11 mouse cellular contexts compared by ENCODE assay signal in genomic region chr6:126202959-126203358, GRCm38 (mm10). TPM values are rescaled to one million over a fixed set of nuclear protein-coding genes. Genes with fewer than 3 reads are reported as not detected.
DNase-seq lines count a peak whose midpoint lies in the region; ATAC-seq and TF ChIP-seq lines count a peak whose summit lies in the region.
"Had no signal": no experiment of that assay in that cellular context is flagged by ENCODE, and none has a peak within 500 bp of the region (broad histone marks: within the 10 kb centered on the region; RNA-seq: fewer than 3 reads in every experiment).

No protein-coding gene starts in this region.

- no peaks in the 10 kb centered on the region; the same call in 1 of the 2 replicates for H3K27me3 ChIP-seq in kidney, adult 2 months (replicated peaks; ENCODE audit: control insufficient read depth, insufficient read depth, low read length)
- H3K27me3 ChIP-seq in stomach, embryonic 14.5 days (ENCODE audit: control insufficient read depth, insufficient read depth, low read length): no peaks in the 10 kb centered on the region
- H3K27me3 ChIP-seq: lung, embryonic 15.5 days had no signal

- H3K36me3 ChIP-seq in kidney, adult 2 months (ENCODE audit: control insufficient read depth, insufficient read depth, low read length): no peaks in the 10 kb centered on the region
- H3K36me3 ChIP-seq in stomach, embryonic 14.5 days (ENCODE audit: control insufficient read depth, insufficient read depth, low read length): no peaks in the 10 kb centered on the region
- H3K36me3 ChIP-seq: lung, embryonic 15.5 days had no signal

- peaks cover 4% of the 10 kb centered on the region; the same call in 1 of the 2 replicates for H3K4me1 ChIP-seq in kidney, adult 2 months (ENCODE audit: control insufficient read depth, insufficient read depth, low read length)
- 0 out of 2 replicates have a peak, but pooled peaks cover 4% of the 10 kb centered on the region for H3K4me1 ChIP-seq in stomach, embryonic 14.5 days (ENCODE audit: control insufficient read depth, insufficient read depth, low read length)
- H3K4me1 ChIP-seq: lung, embryonic 15.5 days had no signal

- ATAC-seq in stomach, embryonic 14.5 days (ENCODE audit: insufficient number of reproducible peaks, insufficient read depth, low FRiP score, low read depth): peak; percentile 53; the same call in 1 of the 2 replicates
- ATAC-seq: forebrain, embryonic 16.5 days had no signal

- no peak for TF ChIP-seq POLR2A in kidney, adult 2 months (IDR thresholded peaks at IDR 0.05; ENCODE audit: low read depth, low read length)

- peak; percentile 82 for DNase-seq in heart, adult 11 months
- DNase-seq in heart, adult 9 months (ENCODE audit: low spot score in 2 of 2): no peak
- DNase-seq in right cerebral cortex, adult 18-20 months: peak; percentile 3
- no peak for DNase-seq in right cerebral cortex, postnatal 14 days
- peak; percentile 18 for DNase-seq in kidney, adult 2 months
- DNase-seq in spleen, adult 18-20 months: no peak
- no peak for DNase-seq in lung, postnatal 10 days
- DNase-seq: layer of hippocampus, adult 9-11 months had no signal

- WGBS in kidney, adult 2 months: 30% methylated on average over 7 of the region's 7 CpGs
- WGBS in stomach, embryonic 14.5 days: 47% methylated on average over 7 of the region's 7 CpGs

- H3K4me2 ChIP-seq in stomach, embryonic 14.5 days (replicated peaks; ENCODE audit: low read depth, low read length): no peak overlapping the region
- H3K4me2 ChIP-seq: lung, embryonic 15.5 days had no signal

- H3K9me3 ChIP-seq in stomach, embryonic 14.5 days (ENCODE audit: control insufficient read depth, low read depth, low read length): no peaks in the 10 kb centered on the region
- H3K9me3 ChIP-seq: lung, embryonic 15.5 days had no signal

- no peak overlapping the region for H3K27ac ChIP-seq in kidney, adult 2 months (ENCODE audit: insufficient read depth, low read depth, low read length)
- H3K27ac ChIP-seq in stomach, embryonic 14.5 days (ENCODE audit: low read length): no peak overlapping the region
- H3K27ac ChIP-seq: lung, embryonic 15.5 days had no signal

- TF ChIP-seq CTCF in kidney, adult 2 months (conservative IDR thresholded peaks at IDR 0.05; ENCODE audit: insufficient read depth, insufficient read length, low read depth, low read length): no peak

- H3K9ac ChIP-seq in stomach, embryonic 14.5 days (replicated peaks; ENCODE audit: low read depth, low read length): no peak overlapping the region
- H3K9ac ChIP-seq: lung, embryonic 15.5 days had no signal

- H3K4me3 ChIP-seq in kidney, adult 2 months (ENCODE audit: insufficient read depth, low read depth, low read length): no peak overlapping the region
- H3K4me3 ChIP-seq in stomach, embryonic 14.5 days (ENCODE audit: low read depth, low read length): no peak overlapping the region
- H3K4me3 ChIP-seq: lung, embryonic 15.5 days had no signal

RNA-seq across cellular contexts. Expression of gene Ntf3, which starts 36.2 kb away (rescaled TPM):
- 3.4 and 4.1 TPM in 2 replicates for polyA plus RNA-seq in kidney, adult 2 months (2012; rRNA removed)
- polyA plus RNA-seq in stomach, embryonic 14.5 days (2014; fragmentation: Nextera tagmentation; extraction: Ambion mirVana): 13.8 and 15.8 TPM in 2 replicates

Comparison
In these comparisons a context has a peak if more than half of its experiments do, and no peak if none do; other contexts are left out.
1. DNase-seq: peak in heart, adult 11 months (single experiment), right cerebral cortex, adult 18-20 months (single experiment) and kidney, adult 2 months (single experiment); none in heart, adult 9 months (0 of 2), right cerebral cortex, postnatal 14 days (single experiment), spleen, adult 18-20 months (0 of 2) and lung, postnatal 10 days (single experiment).